Mouse (Mus musculus): ENCODE data around the gene Cers2.

The Cers2 gene

DNA sequence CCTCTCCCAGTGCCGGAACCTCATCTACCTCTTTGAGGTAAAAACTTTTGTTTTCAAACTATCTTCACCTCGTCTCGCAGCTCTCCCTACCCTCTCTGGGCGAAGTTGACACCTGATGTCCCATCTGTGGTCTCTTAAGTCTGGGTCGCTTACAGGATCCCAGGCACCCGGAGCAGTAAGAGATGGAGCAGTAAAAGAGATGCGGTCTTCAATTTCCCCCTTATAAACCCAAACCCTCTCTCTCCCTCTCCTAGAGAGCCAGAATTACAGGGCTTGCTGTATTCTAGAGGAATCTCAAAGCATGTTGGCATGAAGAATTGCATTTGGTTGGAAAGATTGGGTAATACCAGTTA is 31.0 kb upstream of the Cers2 start:
- no peak for DNase-seq (ENCODE audit: low read depth, low spot score)
- no peaks in the 10 kb centered on the region for H3K36me3 ChIP-seq (ENCODE audit: control insufficient read depth, insufficient read depth, low read length, poor library complexity, severe bottlenecking)

GRCm38 (mm10) chr3:95284062-95284461 is 30.5 kb upstream of the Cers2 start:
- H3K27me3 ChIP-seq (ENCODE audit: control insufficient read depth, insufficient read depth, low read length, poor library complexity, severe bottlenecking): no peaks in the 10 kb centered on the region
- 0 out of 2 replicates have a peak, but pooled peaks cover 2% of the 10 kb centered on the region for H3K36me3 ChIP-seq (ENCODE audit: control insufficient read depth, insufficient read depth, low read length, poor library complexity, severe bottlenecking)
- DNase-seq (ENCODE audit: low read depth, low spot score): no peak

More for the DNA sequence above, 31.0 kb upstream of the Cers2 start:
- H3K27me3 ChIP-seq (ENCODE audit: control insufficient read depth, insufficient read depth, low read length, poor library complexity, severe bottlenecking): no peaks in the 10 kb centered on the region

DNA sequence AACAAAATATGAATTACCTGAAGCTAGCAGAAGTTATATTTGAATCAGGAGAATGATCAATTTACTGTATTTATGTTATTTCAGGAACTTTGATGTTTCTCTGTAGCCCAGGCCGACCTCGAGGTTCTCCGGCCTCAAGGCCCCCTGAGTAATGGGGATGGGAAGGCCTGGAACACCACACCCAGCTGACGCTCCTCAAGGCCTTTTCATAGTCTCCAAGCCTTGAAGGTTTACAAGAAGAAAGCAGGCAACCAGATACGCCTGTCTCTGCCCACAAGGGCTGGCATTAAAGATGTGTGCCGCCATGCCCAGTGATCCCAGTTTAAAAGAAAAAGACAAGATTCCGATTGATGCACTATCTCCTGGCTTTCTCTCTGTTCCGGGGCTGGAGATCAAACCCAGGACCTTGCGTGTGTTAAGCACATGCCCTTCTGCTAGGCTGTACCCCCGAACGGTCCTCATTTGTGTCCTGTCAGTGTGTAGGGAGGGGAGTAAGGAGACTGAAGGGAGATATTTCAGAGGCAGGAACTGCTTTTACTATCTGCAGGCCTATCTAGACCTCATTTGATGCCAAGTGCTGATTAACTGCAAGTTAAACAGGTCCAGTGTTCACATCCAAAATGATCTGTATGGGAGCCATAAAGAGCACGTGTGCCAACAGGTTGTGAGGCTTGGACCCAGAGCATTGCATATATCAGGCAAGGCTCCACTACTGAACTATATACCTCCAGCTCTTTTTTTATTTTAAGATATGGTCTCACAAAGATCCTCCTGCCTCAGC is 29.9 kb upstream of the Cers2 start:
- DNase-seq (ENCODE audit: low read depth, low spot score): no peak
- Histone ChIP-seq H3K27me3 (ENCODE audit: control insufficient read depth, insufficient read depth, low read length, poor library complexity, severe bottlenecking) (no peaks in the 10 kb centered on the region), H3K36me3 (ENCODE audit: control insufficient read depth, insufficient read depth, low read length, poor library complexity, severe bottlenecking) (peaks cover 2% of the 10 kb centered on the region; the same call in 1 of the 2 replicates)

- DNase-seq (ENCODE audit: low read depth, low spot score): no peak
- H3K36me3 ChIP-seq (ENCODE audit: control insufficient read depth, insufficient read depth, low read length, poor library complexity, severe bottlenecking): peaks cover 2% of the 10 kb centered on the region; the same call in 1 of the 2 replicates
- H3K27me3 ChIP-seq (ENCODE audit: control insufficient read depth, insufficient read depth, low read length, poor library complexity, severe bottlenecking): no peaks in the 10 kb centered on the region
These were observed 29.2 kb upstream of the Cers2 start for GRCm38 (mm10) chr3:95285390-95285789.

DNA sequence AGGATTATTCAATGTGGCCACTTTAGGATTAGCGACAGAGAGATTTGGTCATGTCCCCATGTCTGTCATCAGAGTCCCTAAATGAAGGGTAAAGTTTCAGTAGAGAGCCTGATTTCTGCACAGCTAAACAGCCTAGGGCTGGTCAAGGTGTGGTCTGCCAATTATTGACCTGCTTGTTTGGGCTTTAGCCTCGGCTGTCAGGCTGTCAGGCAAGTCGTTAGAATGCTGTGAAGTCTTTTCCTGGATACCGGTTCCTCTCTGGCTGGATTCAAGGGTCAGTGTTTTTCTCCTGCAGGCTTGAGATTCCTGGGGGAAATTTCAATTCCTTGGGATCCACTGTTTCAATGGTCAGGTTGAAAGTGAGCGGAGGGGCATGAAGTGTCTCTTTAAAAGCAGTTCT is 28.6 kb upstream of the Cers2 start:
- peaks cover 2% of the 10 kb centered on the region; the same call in 1 of the 2 replicates for H3K36me3 ChIP-seq (ENCODE audit: control insufficient read depth, insufficient read depth, low read length, poor library complexity, severe bottlenecking)
- H3K27me3 ChIP-seq (ENCODE audit: control insufficient read depth, insufficient read depth, low read length, poor library complexity, severe bottlenecking): no peaks in the 10 kb centered on the region
- DNase-seq (ENCODE audit: low read depth, low spot score): no peak

GRCm38 (mm10) chr3:95286510-95286909 is 28.1 kb upstream of the Cers2 start:
- no peaks in the 10 kb centered on the region for H3K27me3 ChIP-seq (ENCODE audit: control insufficient read depth, insufficient read depth, low read length, poor library complexity, severe bottlenecking)
- peaks cover 2% of the 10 kb centered on the region; the same call in 1 of the 2 replicates for H3K36me3 ChIP-seq (ENCODE audit: control insufficient read depth, insufficient read depth, low read length, poor library complexity, severe bottlenecking)
- no peak for DNase-seq (ENCODE audit: low read depth, low spot score)

- Histone ChIP-seq H3K27me3 (ENCODE audit: control insufficient read depth, insufficient read depth, low read length, poor library complexity, severe bottlenecking) (no peaks in the 10 kb centered on the region), H3K36me3 (ENCODE audit: control insufficient read depth, insufficient read depth, low read length, poor library complexity, severe bottlenecking) (peaks cover 2% of the 10 kb centered on the region; the same call in 1 of the 2 replicates)
- DNase-seq (ENCODE audit: low read depth, low spot score): no peak
These were observed 27.1 kb upstream of the Cers2 start for GRCm38 (mm10) chr3:95287541-95287940.

DNA sequence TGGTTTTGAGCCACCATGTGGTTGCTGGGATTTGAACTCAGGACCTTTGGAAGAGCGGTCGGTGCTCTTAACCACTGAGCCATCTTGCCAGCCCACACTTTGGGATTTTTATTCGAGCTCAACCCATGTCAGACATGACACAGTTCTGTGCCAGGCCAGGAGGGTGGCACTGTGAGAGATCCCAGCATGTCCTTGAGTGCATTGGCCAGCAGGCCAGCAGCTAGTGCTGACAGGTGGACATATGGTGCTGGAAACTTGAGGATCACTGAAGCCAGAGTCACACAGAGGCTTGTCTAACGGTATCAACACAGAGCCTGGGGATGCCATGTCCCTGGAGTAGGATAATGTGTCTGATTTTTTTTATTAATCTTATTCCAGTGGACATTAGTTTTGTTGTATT is 25.2 kb upstream of the Cers2 start:
- DNase-seq (ENCODE audit: low read depth, low spot score): no peak
- H3K36me3 ChIP-seq (ENCODE audit: control insufficient read depth, insufficient read depth, low read length, poor library complexity, severe bottlenecking): peaks cover 4% of the 10 kb centered on the region

GRCm38 (mm10) chr3:95290156-95290555 is 24.4 kb upstream of the Cers2 start:
- no peaks in the 10 kb centered on the region for H3K27me3 ChIP-seq (ENCODE audit: control insufficient read depth, insufficient read depth, low read length, poor library complexity, severe bottlenecking)
- no peak for DNase-seq (ENCODE audit: low read depth, low spot score)
- peaks cover 4% of the 10 kb centered on the region for H3K36me3 ChIP-seq (ENCODE audit: control insufficient read depth, insufficient read depth, low read length, poor library complexity, severe bottlenecking)

More for the DNA sequence above, 25.2 kb upstream of the Cers2 start:
- H3K27me3 ChIP-seq (ENCODE audit: control insufficient read depth, insufficient read depth, low read length, poor library complexity, severe bottlenecking): no peaks in the 10 kb centered on the region

DNA sequence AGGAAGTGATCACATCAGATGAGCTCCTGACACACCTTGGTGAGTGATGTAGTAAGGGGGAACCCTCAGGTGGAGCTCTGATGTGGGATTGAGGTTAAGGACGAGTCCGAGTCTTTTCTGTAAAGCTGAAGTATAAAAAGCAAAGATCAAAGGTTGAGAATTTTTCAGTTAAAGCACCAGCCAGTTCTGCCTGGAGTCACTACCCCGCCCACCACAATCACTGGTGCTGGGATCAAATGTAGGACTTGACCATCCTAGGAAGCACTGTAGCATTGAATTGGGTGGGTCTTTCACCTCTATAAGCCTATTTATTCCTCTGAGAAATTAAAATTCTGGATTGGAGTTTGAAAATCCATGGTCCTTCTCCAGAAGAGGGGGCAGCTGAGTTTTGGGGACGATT is 23.6 kb upstream of the Cers2 start:
- no peaks in the 10 kb centered on the region for H3K27me3 ChIP-seq (ENCODE audit: control insufficient read depth, insufficient read depth, low read length, poor library complexity, severe bottlenecking)
- H3K36me3 ChIP-seq (ENCODE audit: control insufficient read depth, insufficient read depth, low read length, poor library complexity, severe bottlenecking): peaks cover 4% of the 10 kb centered on the region
- DNase-seq (ENCODE audit: low read depth, low spot score): no peak

DNA sequence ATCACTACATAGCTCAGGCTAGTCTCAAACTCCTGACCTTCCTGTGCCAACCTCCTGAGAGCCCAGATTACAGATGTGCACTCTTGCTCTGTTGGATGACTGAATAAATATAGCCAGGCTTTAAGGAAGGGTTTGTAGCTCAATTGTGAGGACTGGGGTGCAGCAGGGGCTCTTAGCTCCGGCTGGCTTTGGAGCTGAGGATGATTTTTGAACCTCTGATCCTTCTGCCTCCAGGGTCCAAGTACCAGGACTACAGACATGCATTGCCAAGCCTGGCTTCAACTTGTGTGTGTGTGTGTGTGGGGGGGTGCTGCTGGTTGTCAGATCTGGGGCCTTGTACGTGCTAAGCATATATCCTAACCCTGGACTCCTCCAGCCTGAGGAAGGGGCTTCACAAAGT is 21.7 kb upstream of the Cers2 start:
- no peak for DNase-seq (ENCODE audit: low read depth, low spot score)

DNA sequence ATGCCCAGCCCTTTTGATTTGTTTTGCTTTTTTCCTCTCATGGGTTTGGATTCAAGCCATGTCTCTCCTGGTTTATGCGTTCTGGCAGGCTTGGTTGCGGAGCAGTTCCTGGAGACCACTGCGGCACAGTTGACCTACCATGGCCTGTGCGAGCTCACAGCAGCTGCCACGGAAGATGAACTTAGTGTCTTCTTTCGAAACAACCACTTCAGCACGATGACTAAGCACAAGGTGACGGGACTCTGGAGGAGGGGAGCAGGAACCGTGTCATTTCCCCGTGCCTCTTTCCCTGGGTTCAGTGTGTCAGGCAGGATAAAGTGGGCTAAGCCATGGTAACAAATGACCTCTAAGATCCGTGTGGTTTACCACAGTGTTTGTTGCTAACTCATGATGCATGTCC is 21.1 kb upstream of the Cers2 start:
- peaks cover 4% of the 10 kb centered on the region for H3K36me3 ChIP-seq (ENCODE audit: control insufficient read depth, insufficient read depth, low read length, poor library complexity, severe bottlenecking)
- H3K27me3 ChIP-seq (ENCODE audit: control insufficient read depth, insufficient read depth, low read length, poor library complexity, severe bottlenecking): no peaks in the 10 kb centered on the region
- peak; percentile 19 for DNase-seq (ENCODE audit: low read depth, low spot score)

More for the DNA sequence above, 21.7 kb upstream of the Cers2 start:
- Histone ChIP-seq H3K36me3 (ENCODE audit: control insufficient read depth, insufficient read depth, low read length, poor library complexity, severe bottlenecking) (peaks cover 4% of the 10 kb centered on the region), H3K27me3 (ENCODE audit: control insufficient read depth, insufficient read depth, low read length, poor library complexity, severe bottlenecking) (no peaks in the 10 kb centered on the region)

DNA sequence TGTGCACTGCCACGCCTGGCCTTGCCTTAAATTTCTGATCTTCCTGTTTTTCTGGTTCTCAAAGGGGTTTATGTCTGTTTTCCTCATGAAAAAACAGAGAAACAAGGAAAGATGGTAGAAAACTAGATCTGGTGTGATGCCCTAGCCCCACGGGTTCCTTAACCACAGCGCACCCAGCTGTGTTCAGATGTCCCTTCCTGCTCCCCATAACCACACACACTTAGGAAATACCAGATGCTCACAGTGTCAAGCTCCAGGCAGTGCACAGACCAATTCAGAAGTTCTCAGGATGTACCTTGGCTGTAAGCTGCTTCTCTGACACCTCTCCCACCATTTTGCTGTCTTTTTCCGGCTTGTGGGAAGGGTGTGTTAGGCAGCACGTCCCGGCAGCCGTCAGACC is 20.3 kb upstream of the Cers2 start:
- H3K36me3 ChIP-seq (ENCODE audit: control insufficient read depth, insufficient read depth, low read length, poor library complexity, severe bottlenecking): peaks cover 3% of the 10 kb centered on the region
- no peaks in the 10 kb centered on the region for H3K27me3 ChIP-seq (ENCODE audit: control insufficient read depth, insufficient read depth, low read length, poor library complexity, severe bottlenecking)
- no peak for DNase-seq (ENCODE audit: low read depth, low spot score)

DNA sequence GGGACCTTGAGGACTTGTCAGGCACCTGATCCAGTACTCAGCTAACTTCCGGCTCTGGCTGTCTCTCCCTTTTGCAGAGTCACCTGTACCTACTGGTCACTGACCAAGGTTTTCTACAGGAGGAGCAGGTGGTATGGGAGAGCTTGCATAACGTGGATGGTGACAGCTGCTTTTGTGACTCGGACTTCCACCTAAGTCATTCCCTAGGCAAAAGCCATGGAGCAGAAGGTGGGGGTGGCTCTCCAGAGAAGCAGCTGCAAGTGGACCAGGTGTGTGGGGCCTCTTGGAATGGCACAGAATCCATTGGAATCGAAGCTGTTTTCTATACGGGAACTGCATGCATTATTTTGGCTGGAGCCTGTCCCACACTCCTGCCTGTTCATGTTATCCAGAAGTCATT is 19.9 kb upstream of the Cers2 start:
- H3K27me3 ChIP-seq (ENCODE audit: control insufficient read depth, insufficient read depth, low read length, poor library complexity, severe bottlenecking): no peaks in the 10 kb centered on the region
- DNase-seq (ENCODE audit: low read depth, low spot score): no peak

DNA sequence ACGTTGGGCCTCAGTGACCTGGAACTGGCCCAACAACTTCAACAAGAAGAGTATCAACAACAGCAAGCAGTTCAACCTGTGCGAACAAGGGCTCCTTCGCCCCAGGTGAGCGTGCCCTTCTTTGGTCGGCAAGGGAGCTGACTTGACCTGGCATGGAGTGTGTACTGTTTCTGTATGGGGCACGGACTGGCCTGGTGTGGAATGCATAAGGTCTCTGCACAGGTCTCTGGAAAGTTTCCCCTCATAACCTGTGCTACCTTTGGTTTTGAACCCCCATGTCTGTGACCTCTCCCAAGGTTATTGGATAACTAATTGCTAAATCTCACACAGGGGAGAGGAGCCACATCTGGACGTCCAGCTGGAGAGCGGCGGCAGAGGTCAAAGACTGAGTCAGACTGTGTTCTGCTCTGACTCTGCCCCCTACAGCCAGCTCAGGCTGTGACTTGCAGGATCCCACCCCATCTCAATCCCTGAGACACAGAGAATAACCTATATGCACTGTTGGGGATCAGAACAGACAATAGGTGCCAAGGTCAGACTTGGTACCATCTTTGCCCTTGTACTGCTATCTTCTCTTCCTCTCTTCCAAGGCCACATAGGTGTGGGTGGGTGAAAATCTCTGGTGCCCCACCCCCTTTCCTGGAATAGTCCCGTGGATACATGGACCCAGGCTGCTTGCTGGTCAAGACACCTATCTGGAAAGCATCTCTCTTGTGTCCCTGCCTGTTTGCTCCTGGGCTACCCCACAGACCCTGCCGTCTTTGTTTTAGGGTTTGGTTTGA is 19.1 kb upstream of the Cers2 start:
- Histone ChIP-seq H3K27me3 (ENCODE audit: control insufficient read depth, insufficient read depth, low read length, poor library complexity, severe bottlenecking) (no peaks in the 10 kb centered on the region), H3K36me3 (ENCODE audit: control insufficient read depth, insufficient read depth, low read length, poor library complexity, severe bottlenecking) (peaks cover 3% of the 10 kb centered on the region)
- DNase-seq (ENCODE audit: low read depth, low spot score): no peak

More for the DNA sequence above, 19.9 kb upstream of the Cers2 start:
- peaks cover 3% of the 10 kb centered on the region for H3K36me3 ChIP-seq (ENCODE audit: control insufficient read depth, insufficient read depth, low read length, poor library complexity, severe bottlenecking)
